Mouse (Mus musculus) midbrain, postnatal 0 days (tissue): ENCODE measurements around the gene Eef1g. TPM values are rescaled to one million over a fixed set of nuclear protein-coding genes. Genes with fewer than 3 reads are reported as not detected.

Source experiments
- ATAC-seq: fragments of 200-750 bp; cut with Nextera tagmentation; 2 replicates; pipeline ENCODE4 v1.8.0; 2017; ENCODE audit warnings: moderate number of reproducible peaks, mild to moderate bottlenecking, moderate TSS enrichment, moderate library complexity; ENCODE audit not compliant: low FRiP score
- DNase-seq: peaks from one replicate; pipeline ENCODE4 v3.0.0-alpha.2; 2015; ENCODE audit warnings: low spot score
- H3K27ac ChIP-seq: fragments of 300-500 bp; sonication (generic); 2 replicates; pipeline ENCODE4 v1.5.1; 2014; ENCODE audit warnings: low read depth, mild to moderate bottlenecking, low read length, mixed read lengths
- H3K27me3 ChIP-seq: fragments of 300-500 bp; sonication (generic); 2 replicates; pipeline ENCODE4 v1.6.1; 2014; ENCODE audit warnings: low read length, control low read depth, mixed read lengths; ENCODE audit not compliant: insufficient read depth
- H3K36me3 ChIP-seq: fragments of 300-500 bp; sonication (generic); 2 replicates; pipeline ENCODE4 v1.6.1; 2014; ENCODE audit warnings: low read length, control low read depth, mixed read lengths; ENCODE audit not compliant: insufficient read depth
- H3K4me1 ChIP-seq: fragments of 300-500 bp; sonication (generic); 2 replicates; pipeline ENCODE4 v1.6.1; 2014; ENCODE audit warnings: mild to moderate bottlenecking, control low read depth, antibody characterized with exemption, low read length, mixed read lengths; ENCODE audit not compliant: insufficient read depth
- H3K4me2 ChIP-seq: fragments of 300-500 bp; sonication (generic); 2 replicates; pipeline ENCODE4 v1.6.1; 2014; ENCODE audit warnings: low read depth, mild to moderate bottlenecking, low read length, mixed read lengths; ENCODE audit not compliant: poor library complexity, severe bottlenecking
- H3K4me3 ChIP-seq: fragments of 300-500 bp; sonication (generic); 2 replicates; pipeline ENCODE4 v1.5.1; 2014; ENCODE audit warnings: low read depth, mild to moderate bottlenecking, low read length, moderate library complexity
- H3K9ac ChIP-seq: fragments of 300-500 bp; sonication (generic); replicated peaks from 2 replicates; pipeline ENCODE4 v1.6.1; 2014; ENCODE audit warnings: mild to moderate bottlenecking, low read length, moderate library complexity, mixed read lengths; ENCODE audit not compliant: poor library complexity, severe bottlenecking
- H3K9me3 ChIP-seq: fragments of 300-500 bp; sonication (generic); 2 replicates; pipeline ENCODE4 v1.6.1; 2016; ENCODE audit warnings: low read length, control low read depth
- CTCF ChIP-seq: IDR thresholded peaks from 2 replicates; pipeline ENCODE4 v1.5.1; 2016; ENCODE audit warnings: antibody characterized with exemption, mild to moderate bottlenecking
- WGBS: fragments of 180-500 bp; shearing (Covaris S2); extraction: QIAGEN DNeasy Blood & Tissue Kit; methylation state at CpG from one replicate; pipeline ENCODE4 v1.1.7; 2014; 5-methylcytosine and 5-hydroxymethylcytosine counted together
- polyA plus RNA-seq: library from polyadenylated mRNA; unstranded; fragments of >200 nt; fragmentation: Nextera tagmentation; extraction: Ambion mirVana; gene quantifications from 2 replicates; pipeline ENCODE4 v1.2.1, GENCODE M21; 2015
- total RNA-seq: library from RNA; depleted of rRNA; stranded (reverse); fragments of >200 nt; gene quantifications from 2 replicates; pipeline ENCODE4 v1.2.3, GENCODE M21; 2014

The Eef1g gene
- total and polyA plus RNA-seq, 2 experiments from 2014 or later, result 258 to 583 TPM

DNA sequence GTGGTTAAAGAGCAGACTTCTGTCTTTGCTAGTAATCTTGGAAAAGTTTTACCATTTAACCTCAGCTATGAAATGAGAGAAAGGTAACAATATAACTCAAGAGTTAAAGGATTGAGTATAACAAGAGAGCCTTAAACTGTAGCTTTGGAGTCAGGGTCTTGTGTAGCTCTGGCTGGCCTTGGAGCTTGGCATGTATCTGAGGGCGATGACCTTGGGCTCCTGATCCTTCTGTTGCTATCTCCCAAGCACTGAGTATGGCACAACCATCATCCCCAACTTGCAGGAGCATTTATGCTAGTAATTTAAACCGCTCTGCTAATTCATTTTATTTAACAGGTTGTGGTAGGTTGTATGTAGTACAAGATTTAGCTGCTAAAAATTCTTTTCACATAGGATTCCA, 8.7 kb downstream of the Eef1g start:
- DNase-seq (no peak), ATAC-seq (no peak)
- no peak overlapping the region for H3K9ac ChIP-seq
- no peak for TF ChIP-seq CTCF
- no peak overlapping the region for H3K4me2 ChIP-seq
- no peaks in the 10 kb centered on the region for H3K4me1 ChIP-seq
- no peaks in the 10 kb centered on the region for H3K9me3 ChIP-seq
- no peak overlapping the region for H3K27ac ChIP-seq
- H3K36me3 ChIP-seq, result peaks cover 57% of the 10 kb centered on the region
- no peak overlapping the region for H3K4me3 ChIP-seq
- 97% methylated on average over 2 of the region's 2 CpGs for WGBS
- H3K27me3 ChIP-seq, result no peaks in the 10 kb centered on the region

DNA sequence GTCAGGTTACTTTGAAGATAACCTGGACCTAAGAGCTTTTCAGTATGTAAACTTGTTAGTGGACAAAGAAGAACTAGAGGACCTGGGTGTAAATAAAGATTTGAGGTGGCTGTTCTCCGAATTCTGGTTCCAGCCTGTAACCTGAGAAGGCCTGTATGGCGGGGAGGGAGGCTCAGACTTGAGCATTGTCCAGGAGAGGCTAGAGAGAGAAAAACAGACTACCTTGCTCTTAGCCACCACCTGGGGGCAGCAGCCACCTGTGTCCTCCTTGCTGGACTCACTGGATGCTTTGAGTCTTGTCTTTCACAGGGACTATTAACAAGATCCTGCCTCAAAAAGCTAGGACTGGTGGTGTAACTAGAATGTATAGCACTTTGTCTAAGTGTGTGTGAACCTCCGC, 9.7 kb downstream of the Eef1g start:
- Histone ChIP-seq H3K4me3 (no peak overlapping the region), H3K9ac (no peak overlapping the region), H3K4me2 (no peak overlapping the region), H3K27me3 (no peaks in the 10 kb centered on the region), H3K36me3 (peaks cover 53% of the 10 kb centered on the region), H3K9me3 (no peaks in the 10 kb centered on the region), H3K4me1 (no peaks in the 10 kb centered on the region), H3K27ac (no peak overlapping the region)
- DNase-seq, result peak; percentile 71
- peak; percentile 64 for ATAC-seq
- TF ChIP-seq CTCF, result peak; percentile 86
- WGBS, result 53% methylated on average over 3 of the region's 3 CpGs

DNA sequence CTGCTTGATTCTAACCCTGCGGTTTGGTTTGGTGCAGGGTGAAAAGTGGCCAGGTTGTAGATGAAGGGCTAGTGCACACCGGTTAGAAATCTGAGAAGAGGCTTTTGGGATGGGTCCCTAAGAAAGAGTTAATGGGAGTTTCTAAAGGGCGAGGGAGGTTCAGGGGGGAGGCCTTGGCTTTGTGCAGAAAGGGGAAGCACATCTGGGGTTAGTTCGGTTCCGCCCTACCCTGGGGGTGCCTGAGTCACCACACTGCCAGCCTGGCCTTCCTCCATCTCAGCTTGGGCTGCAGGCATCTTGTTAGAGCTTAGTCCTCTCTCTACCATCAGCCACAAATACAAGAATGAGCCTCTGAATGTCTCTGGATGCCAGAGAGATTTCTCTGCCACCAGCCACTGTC, 13.9 kb downstream of the Eef1g start:
- Histone ChIP-seq H3K9ac (no peak overlapping the region), H3K4me3 (no peak overlapping the region), H3K4me1 (peaks cover 10% of the 10 kb centered on the region), H3K27me3 (no peaks in the 10 kb centered on the region), H3K36me3 (peaks cover 29% of the 10 kb centered on the region), H3K27ac (no peak overlapping the region), H3K9me3 (no peaks in the 10 kb centered on the region), H3K4me2 (no peak overlapping the region)
- 51% methylated on average over 5 of the region's 5 CpGs for WGBS
- no peak for ATAC-seq
- no peak for DNase-seq
- TF ChIP-seq CTCF, result no peak

DNA sequence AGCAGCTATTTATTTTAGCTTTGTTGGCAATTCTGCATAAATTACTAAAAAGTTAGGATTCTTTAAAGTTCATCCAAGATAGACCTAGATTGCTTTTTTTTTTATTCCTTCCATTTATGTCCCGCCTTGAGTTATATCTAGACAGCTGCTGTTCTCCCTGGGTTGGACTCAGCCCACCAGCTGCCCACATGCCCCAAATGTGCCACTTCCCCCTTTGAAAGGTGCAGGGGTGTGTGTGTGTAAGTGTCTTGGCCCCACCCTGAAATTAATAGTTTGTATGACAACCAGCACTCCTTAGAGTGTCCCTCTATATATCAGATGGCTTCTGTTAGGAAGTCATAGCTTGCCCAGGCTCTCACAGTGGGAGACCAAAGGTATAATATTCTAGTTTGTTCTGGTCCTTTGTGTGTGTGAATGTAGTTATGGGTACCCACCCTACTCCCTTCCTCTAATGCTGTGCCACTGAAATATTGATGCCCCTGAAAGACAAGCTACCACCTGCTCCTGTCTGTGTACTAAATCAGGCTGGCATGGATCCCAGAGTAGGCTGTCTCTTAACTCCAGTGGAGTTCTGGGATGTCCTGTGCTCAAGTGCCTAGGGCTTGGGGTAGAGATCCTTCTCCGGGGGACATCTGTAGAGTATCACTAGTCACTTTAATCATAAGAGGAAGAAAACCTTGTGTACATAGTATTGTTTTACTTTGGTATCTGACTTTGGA, 14.8 kb downstream of the Eef1g start:
- H3K9ac ChIP-seq, result no peak overlapping the region
- no peaks in the 10 kb centered on the region for H3K27me3 ChIP-seq
- no peaks in the 10 kb centered on the region for H3K9me3 ChIP-seq
- DNase-seq, result peak; percentile 34
- WGBS, result 70% methylated on average over 2 of the region's 2 CpGs
- no peak overlapping the region for H3K4me2 ChIP-seq
- H3K4me1 ChIP-seq, result peaks cover 10% of the 10 kb centered on the region
- H3K27ac ChIP-seq, result no peak overlapping the region
- ATAC-seq, result no peak
- no peak for TF ChIP-seq CTCF
- H3K36me3 ChIP-seq, result peaks cover 29% of the 10 kb centered on the region
- H3K4me3 ChIP-seq, result no peak overlapping the region

DNA sequence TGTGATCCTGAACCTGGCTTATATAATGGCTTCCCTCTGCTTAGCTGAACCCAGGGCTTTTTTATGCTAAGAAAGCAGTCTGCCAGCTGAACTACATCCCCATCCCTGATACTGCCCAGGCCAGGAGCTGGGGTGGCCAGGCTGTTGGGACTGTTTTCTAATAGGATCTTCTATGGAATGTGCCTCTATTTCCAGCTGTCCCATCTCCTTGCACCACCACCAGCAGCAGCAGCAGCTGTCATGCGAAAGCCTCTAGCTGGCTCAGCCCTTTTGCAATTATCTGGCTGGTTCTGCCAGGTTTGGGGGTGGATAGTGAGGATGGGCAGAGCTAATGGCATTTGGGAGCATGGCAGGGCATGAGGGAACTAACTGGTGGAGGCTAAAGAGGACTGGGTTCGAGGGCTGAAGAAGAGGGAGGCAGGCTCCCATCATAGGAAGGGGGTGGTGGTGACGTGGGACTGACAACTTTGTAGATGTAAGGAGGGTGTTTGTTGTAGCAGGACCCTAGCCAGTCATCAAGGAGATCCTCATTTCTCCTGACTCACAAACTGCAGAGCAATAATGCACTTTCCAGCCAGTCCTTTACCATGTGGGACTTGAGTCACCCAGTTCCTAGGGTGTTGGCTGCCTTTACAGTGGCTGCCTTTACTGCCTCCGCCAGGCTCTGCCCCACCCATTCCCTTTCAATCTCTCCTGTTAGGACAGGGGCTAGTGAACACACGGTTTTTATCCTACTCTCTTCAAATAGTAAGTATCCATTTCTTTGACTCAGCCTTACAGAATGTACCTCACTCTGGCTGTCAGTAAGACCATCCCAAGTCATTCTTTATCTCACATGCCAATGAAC, 15.7 kb downstream of the Eef1g start:
- Histone ChIP-seq H3K9ac (no peak overlapping the region), H3K27ac (no peak overlapping the region), H3K36me3 (peaks cover 26% of the 10 kb centered on the region), H3K4me2 (no peak overlapping the region), H3K27me3 (no peaks in the 10 kb centered on the region), H3K4me1 (peaks cover 10% of the 10 kb centered on the region), H3K9me3 (no peaks in the 10 kb centered on the region), H3K4me3 (no peak overlapping the region)
- TF ChIP-seq CTCF, result no peak
- ATAC-seq (no peak), DNase-seq (no peak)
- WGBS, result 66% methylated on average over 5 of the region's 5 CpGs

DNA sequence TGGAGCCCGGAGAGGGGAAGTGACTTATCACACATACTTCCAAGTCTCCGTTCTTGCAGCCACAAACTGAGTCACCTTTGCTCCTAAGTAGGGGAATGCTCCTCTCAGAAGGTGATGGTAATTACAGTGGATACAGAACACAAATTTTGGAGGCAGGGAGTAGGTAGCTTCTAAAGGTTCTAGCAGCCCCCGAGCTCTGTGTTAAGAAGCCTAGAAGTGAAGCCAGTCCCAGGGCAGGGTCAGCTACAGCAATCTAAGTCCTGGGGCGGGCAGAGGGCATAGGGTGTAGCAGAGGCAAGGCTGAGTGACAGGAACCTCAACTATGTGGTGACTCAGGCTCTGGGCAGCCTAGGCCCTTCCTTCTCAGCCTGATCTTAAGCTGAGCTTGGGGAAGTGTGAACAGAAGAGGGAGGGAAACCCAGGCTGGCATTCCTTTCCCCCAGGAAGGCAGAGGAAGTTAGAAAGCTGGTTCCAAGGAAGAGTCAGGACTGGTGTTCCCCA, 16.4 kb downstream of the Eef1g start:
- Histone ChIP-seq H3K4me2 (no peak overlapping the region), H3K27me3 (peaks cover 5% of the 10 kb centered on the region; the same call in 1 of the 2 replicates), H3K36me3 (peaks cover 23% of the 10 kb centered on the region), H3K4me3 (no peak overlapping the region), H3K9me3 (no peaks in the 10 kb centered on the region), H3K4me1 (peaks cover 10% of the 10 kb centered on the region), H3K9ac (no peak overlapping the region), H3K27ac (no peak overlapping the region)
- WGBS, result 60% methylated on average over 4 of the region's 4 CpGs
- no peak for TF ChIP-seq CTCF
- no peak for DNase-seq
- ATAC-seq, result no peak
